Mouse (Mus musculus) adrenal gland, postnatal 4 days (tissue): ENCODE data around the gene Olfr231. TPM values are rescaled to one million over a fixed set of nuclear protein-coding genes. Genes with fewer than 3 reads are reported as not detected.

Source experiments
- DNase-seq, 2 experiments: peaks; one replicate each; pipeline ENCODE4 v3.0.0; 2021 to 2022; ENCODE audit warnings: low spot score in 2 of 2, mixed read lengths in 2 of 2
- long read RNA-seq, 2 experiments: library from polyadenylated mRNA; stranded (forward); transcript quantifications; one replicate each; pipeline ENCODE4 v2.0.0; 2021
- total RNA-seq, 2 experiments: library from RNA; stranded (reverse); gene quantifications; 2 replicates each; pipeline ENCODE4 v1.2.3; 2021

The Olfr231 gene
- not detected for total RNA-seq
- long read RNA-seq, experiment 1, result 0 reads
- long read RNA-seq, experiment 2, result 0 reads

DNA sequence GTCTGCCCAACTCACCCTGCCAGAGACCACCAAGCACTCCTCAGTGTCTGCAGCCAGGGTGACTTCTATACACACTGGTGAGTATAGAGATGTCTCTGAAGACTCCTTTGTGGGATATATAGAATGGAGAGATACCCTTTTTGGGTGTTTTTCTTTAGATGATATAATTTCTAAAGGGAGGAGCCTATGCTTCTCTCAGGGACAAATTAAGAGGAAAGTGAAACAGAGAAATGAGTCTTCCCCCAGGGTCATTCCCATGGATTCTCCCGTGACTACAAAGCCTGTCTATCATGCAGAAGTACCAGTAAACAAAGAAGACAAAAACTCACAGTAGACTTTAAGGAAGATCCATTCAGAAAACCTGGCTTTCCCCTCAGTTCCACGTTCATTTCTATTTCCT is at the start of gene Olfr231:
Gene Olfr231, minus strand, starts transcription at position 101 of the 400 bp plus-strand sequence.
- DNase-seq, result no peak

- DNase-seq, result no peak
These were observed 48.1 kb upstream of the Olfr231 start for GRCm38 (mm10) chr1:174169024-174169423.

DNA sequence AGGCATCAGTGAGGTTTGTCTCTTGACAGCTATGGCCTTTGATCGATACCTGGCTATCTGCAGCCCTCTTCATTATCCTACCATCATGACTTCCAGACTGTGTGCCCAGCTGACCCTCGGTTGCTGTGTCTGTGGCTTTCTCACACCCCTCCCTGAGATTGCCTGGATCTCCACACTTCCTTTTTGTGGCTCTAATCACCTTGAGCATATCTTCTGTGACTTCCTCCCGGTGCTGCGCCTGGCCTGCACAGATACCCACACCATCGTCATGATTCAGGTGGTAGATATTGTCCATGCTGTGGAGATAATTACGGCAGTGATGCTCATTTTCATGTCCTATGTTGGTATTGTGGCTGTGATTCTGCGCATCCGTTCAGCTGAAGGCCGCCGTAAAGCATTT is 38.1 kb upstream of the Olfr231 start:
- DNase-seq, result no peak

DNA sequence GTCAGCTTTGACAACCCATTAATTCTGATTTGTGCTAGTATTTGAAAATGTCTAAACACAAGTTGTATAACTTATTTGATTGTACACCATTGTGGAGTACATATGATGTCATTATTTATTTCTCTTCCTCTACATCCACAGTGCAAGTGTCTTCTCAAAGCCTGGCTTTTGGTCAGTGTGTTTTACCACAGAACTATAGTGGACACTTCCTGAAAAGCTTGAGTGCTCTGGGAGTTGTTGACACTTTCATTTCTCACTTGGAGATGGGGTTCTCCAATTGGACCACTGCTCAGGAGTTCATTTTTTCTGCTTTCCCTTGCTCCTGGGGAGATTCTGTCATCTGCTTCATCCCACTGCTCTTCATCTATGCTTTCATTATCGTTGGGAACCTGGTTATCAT is 37.5 kb upstream of the Olfr231 start:
- DNase-seq, result no peak

- no peak for DNase-seq
These were observed 36.7 kb upstream of the Olfr231 start for GRCm38 (mm10) chr1:174157622-174158021.

DNA sequence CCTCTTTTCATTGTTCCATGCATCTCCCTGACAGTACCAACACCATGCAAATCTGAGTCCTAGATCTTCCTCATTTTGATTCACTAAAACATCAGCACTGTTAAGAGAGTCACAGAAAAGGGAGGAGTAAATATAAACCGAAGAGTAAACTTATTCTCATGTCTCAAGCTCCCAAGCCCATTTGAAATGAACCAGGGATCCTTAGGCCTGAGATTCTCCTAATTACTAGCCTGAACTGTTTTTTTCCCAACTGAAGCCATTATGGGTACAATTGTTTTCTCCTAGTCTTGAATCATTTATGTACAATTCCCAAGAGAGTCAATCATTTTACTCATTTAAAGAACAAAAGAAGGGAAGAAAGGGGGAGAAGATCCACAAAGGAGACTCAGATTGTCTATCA is 34.4 kb upstream of the Olfr231 start, which contains the start of gene Olfr420:
Gene Olfr420, plus strand, starts transcription at position 301 of the 400 bp plus-strand sequence.
- DNase-seq, result no peak

DNA sequence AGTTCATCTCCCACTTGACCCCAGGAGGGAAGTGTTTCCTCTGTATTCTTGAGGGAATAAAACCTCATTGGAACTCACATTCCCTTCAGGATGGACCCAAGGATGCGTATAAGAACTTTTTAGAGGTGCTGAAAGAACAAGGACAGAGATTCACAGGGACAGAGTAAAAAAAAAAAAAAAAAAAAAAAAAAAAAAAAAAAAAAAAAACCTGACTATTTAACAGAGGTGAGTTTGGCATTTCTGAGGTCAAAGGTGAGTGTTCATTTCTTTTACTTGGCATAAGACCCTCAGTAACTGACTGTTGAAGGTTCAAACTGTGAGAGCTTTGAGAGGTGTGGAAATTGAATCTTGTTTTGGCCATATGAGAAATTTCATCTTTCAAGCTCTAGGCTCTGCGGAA is 28.3 kb upstream of the Olfr231 start:
- no peak for DNase-seq

- no peak for DNase-seq
These were observed 25.7 kb upstream of the Olfr231 start for GRCm38 (mm10) chr1:174146696-174147095.

DNA sequence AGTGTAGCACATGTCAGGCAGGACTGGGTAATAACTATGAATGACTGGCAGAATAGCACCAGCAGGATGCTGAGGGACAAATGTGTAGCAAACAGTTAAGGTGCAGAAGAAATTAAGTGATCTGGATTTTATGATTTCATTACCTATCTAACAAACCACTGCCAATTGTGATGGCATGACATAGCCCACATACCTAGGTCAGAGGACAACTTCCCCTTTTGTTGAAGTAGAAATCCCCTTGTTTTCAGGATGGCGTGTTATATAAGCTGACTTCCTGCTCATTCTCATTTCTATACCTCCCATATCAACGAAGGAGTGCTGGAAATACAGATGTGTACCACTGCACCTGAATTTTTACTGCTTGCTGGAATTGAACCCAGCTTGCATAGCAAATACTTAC is 20.4 kb upstream of the Olfr231 start:
- no peak for DNase-seq

GRCm38 (mm10) chr1:174131999-174132398 is 11.0 kb upstream of the Olfr231 start:
- DNase-seq, result no peak

- DNase-seq, result no peak
These were observed 10.3 kb upstream of the Olfr231 start, which contains the start of gene Olfr424 for GRCm38 (mm10) chr1:174131217-174131616. Olfr424 (plus strand) TSS chr1:174131517.

DNA sequence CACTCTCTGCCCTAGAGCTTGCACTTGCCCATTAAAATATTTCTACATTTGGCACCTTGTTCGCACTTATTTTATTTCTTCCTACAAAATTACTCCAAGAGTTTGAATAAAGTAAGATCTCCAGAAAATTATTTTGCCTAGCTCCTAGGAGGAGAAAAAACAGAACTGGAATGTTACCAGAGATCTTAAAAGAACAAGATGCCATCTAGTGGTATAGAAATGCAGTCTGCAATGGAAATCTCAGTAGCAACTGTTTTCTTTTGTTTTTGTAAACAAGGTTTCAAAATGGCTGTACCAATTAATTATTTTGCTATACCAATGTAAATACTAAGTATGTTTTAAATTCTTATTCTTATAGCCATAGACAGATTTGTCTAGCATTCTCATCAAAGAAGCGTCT is 17.2 kb downstream of the Olfr231 start:
- DNase-seq, result no peak

GRCm38 (mm10) chr1:174096591-174096990 is 24.4 kb downstream of the Olfr231 start, which contains the start of gene Olfr427:
Olfr427 (plus strand) TSS chr1:174096891.
- no peak for DNase-seq

DNA sequence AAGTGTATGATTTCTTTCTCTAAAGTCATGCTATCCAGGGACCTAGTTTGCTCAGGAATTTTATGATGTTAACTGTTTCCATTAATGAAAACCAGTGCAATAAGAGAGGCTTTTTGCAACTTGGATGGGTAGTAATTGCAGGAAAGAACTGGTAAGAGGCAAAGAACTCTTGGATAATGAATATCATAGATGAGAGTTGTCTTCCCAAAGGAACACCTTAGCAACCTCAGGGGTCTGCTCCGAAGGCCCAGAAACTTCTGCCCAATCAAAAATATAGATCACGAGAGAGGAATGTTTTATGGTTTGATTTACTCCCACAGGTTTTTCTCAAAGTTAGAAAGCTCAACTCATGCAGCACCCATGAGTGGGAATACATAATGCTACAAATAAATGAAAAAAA is 36.9 kb downstream of the Olfr231 start, which contains the start of gene Olfr429:
Gene Olfr429, plus strand, starts transcription at position 301 of the 400 bp plus-strand sequence.
- no peak for DNase-seq

GRCm38 (mm10) chr1:174066305-174066704 is 54.7 kb downstream of the Olfr231 start, which contains the start of gene Olfr430:
Olfr430 (plus strand) TSS chr1:174066605.
- no peak for DNase-seq

Other genes starting within 250 kb of the Olfr231 start
- under 1 TPM; 0.65 to 0.87 TPM for gene Ifi211, start 208.1 kb downstream of the Olfr231 start, total RNA-seq
- gene Mndal, start 178.7 kb downstream of the Olfr231 start, total RNA-seq, result 10 to 100 TPM in 1 of 2 experiments, 1 to 10 TPM in 1; 8.4 to 10.1 TPM
- gene Ifi203, start 178.5 kb downstream of the Olfr231 start, total RNA-seq, result 1 to 10 TPM; 6.4 to 6.5 TPM
- gene Ifi202b, start 138.4 kb downstream of the Olfr231 start, total RNA-seq, result not detected
- under 1 TPM; 0.68 to 0.70 TPM for gene Ifi205, start 89.4 kb downstream of the Olfr231 start, total RNA-seq
- gene Olfr433, start 80.5 kb downstream of the Olfr231 start, total RNA-seq, result not detected
- not detected for gene Olfr432, start 72.0 kb downstream of the Olfr231 start, total RNA-seq
- not detected for gene Olfr430, start 54.6 kb downstream of the Olfr231 start, total RNA-seq
- not detected for gene Olfr429, start 36.8 kb downstream of the Olfr231 start, total RNA-seq
- not detected for gene Olfr427, start 24.3 kb downstream of the Olfr231 start, total RNA-seq
- gene Olfr424, start 10.4 kb upstream of the Olfr231 start, total RNA-seq, result not detected
- gene Olfr420, start 34.5 kb upstream of the Olfr231 start, total RNA-seq, result not detected
- gene Spta1, start 51.6 kb upstream of the Olfr231 start, total RNA-seq, result 10 to 100 TPM in 1 of 2 experiments, 1 to 10 TPM in 1; 5.0 to 10.4 TPM
- gene Olfr419, start 130.9 kb upstream of the Olfr231 start, total RNA-seq, result not detected
- not detected for gene Mptx1, start 209.4 kb upstream of the Olfr231 start, total RNA-seq
- gene Olfr417, start 244.0 kb upstream of the Olfr231 start, total RNA-seq, result not detected